Mouse (Mus musculus): ENCODE results near the gene Rnft2.

DNA sequence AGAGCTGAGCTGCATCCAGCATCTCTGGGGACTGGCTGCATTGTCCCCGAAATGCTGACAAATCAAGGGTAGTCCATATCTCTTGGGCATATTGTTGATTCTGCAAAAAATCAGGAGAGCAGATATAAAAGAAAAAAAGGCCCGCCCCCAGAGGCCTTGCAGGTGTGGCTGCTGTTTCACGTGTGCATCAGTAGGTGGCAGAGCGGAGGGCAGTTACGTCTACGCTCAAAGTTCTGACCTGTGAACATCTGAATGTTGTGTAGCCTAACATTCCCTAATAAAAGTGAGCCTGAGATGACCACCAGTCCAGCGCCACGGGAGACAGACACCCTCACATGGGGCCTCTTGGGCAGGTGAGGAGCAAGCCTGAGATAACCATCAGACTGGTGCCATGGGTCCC is 21.4 kb upstream of the Rnft2 start:
- TF ChIP-seq POLR2A (IDR thresholded peaks at IDR 0.05; ENCODE audit: insufficient read length, low read depth) (no peak), POLR2AphosphoS2 (IDR thresholded peaks at IDR 0.05; ENCODE audit: insufficient read length, low read depth) (no peak), TCF3 (IDR thresholded peaks at IDR 0.05; ENCODE audit: insufficient read length, low read depth) (no peak), TCF12 (IDR thresholded peaks at IDR 0.05; ENCODE audit: insufficient read depth, poor library complexity, severe bottlenecking) (no peak), SRF (IDR thresholded peaks at IDR 0.05; ENCODE audit: control insufficient read depth, insufficient read length, low read depth) (no peak), E2F4 (IDR thresholded peaks at IDR 0.05; ENCODE audit: insufficient read depth) (no peak), USF1 (IDR thresholded peaks at IDR 0.05; ENCODE audit: low read depth) (no peak), MYOG (IDR thresholded peaks at IDR 0.05; ENCODE audit: control insufficient read depth in 1 of 3, insufficient read depth in 1 of 3, insufficient read length in 2 of 3, low read depth in 2 of 3) (no peak), MAX (IDR thresholded peaks at IDR 0.05; ENCODE audit: low read depth) (no peak), MYOD1 (IDR thresholded peaks at IDR 0.05; ENCODE audit: control insufficient read depth in 1 of 3, insufficient read length in 2 of 3, low read depth in 2 of 3) (no peak), CEBPB (IDR thresholded peaks at IDR 0.05; ENCODE audit: insufficient read depth, poor library complexity, severe bottlenecking) (no peak)
